Mouse (Mus musculus): Measurements from ENCODE around the gene Nsd1. TPM values are rescaled to one million over a fixed set of nuclear protein-coding genes. Genes with fewer than 3 reads are reported as not detected.

Gene Nsd1
- polyA plus RNA-seq, 1 experiment, result 9.5 TPM

GRCm38 (mm10) chr13:55329683-55330566 is 120.3 kb downstream of the Nsd1 start, which contains the start of gene Mxd3:
Gene Mxd3 (minus strand): TSS chr13:55329823.
- peak within 1 kb of the TSS; percentile 88 for H3K4me3 ChIP-seq (ENCODE audit: control insufficient read depth, low read depth, low read length)
- TF ChIP-seq CTCF (IDR thresholded peaks at IDR 0.05; ENCODE audit: control insufficient read depth, insufficient read depth, insufficient replicate concordance, low read depth, low read length) (no peak), POLR2A (IDR thresholded peaks at IDR 0.05; ENCODE audit: control insufficient read depth, low read depth, low read length) (no peak; the same call in 1 of the 2 replicates)
- H3K27ac ChIP-seq (ENCODE audit: control insufficient read depth, insufficient read depth, low read depth, low read length), result peak within 1 kb of the TSS; percentile 23
- no peaks in the 10 kb centered on the region for H3K27me3 ChIP-seq (ENCODE audit: control insufficient read depth, insufficient read depth, low read length)
- H3K36me3 ChIP-seq (ENCODE audit: control insufficient read depth, insufficient read depth, low read length), result no peaks in the 10 kb centered on the region
- H3K4me1 ChIP-seq (ENCODE audit: control insufficient read depth, insufficient read depth, low read length), result peaks cover 14% of the 10 kb centered on the region

DNA sequence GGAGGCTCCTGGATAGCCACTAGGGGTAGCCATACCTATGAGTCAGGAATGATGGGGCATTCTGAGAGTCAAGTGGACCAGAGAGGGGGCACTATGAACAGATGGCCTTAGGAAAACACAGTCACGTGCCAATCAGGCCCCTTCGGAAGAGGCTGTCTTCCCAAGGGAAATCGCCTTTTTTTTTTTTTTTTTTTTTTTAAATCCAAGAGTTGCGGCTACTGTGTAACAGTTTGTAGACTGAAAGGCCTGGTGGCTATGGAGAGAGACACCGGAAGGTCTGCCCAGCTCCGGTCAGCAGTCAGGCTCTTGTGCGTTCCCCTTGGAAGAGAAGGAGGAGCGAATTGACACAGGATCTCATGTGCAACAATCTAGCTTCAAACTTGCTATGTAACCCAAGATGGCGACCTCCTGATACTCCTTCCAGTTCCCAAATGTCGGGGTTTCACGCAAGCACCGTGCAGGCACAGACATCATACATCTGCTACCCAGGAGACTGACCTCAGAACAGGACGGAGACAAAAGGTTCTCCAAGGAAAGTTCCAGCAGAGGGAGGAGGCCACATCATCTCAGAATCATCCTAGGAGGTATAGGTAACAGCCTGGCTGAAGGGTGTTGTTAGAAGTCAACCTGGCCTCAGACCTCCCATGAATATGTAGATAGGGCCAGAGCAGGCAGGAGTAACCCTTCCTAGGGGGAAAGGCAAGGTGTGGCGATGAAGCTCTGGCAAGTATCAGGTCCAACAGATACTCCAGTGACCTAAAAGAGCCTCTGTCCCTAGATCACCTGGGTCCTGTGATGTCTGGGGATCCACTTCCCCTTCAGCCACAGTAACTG is 121.2 kb downstream of the Nsd1 start:
- no peaks in the 10 kb centered on the region for H3K36me3 ChIP-seq (ENCODE audit: control insufficient read depth, insufficient read depth, low read length)
- TF ChIP-seq POLR2A (IDR thresholded peaks at IDR 0.05; ENCODE audit: control insufficient read depth, low read depth, low read length), result no peak
- TF ChIP-seq CTCF (IDR thresholded peaks at IDR 0.05; ENCODE audit: control insufficient read depth, insufficient read depth, insufficient replicate concordance, low read depth, low read length), result no peak; the same call in 1 of the 2 replicates
- H3K4me1 ChIP-seq (ENCODE audit: control insufficient read depth, insufficient read depth, low read length), result peaks cover 14% of the 10 kb centered on the region
- no peaks in the 10 kb centered on the region for H3K27me3 ChIP-seq (ENCODE audit: control insufficient read depth, insufficient read depth, low read length)
- H3K4me3 ChIP-seq (ENCODE audit: control insufficient read depth, low read depth, low read length), result peak overlapping the region; percentile 88
- no peak overlapping the region; the same call in 1 of the 2 replicates for H3K27ac ChIP-seq (ENCODE audit: control insufficient read depth, insufficient read depth, low read depth, low read length)

DNA sequence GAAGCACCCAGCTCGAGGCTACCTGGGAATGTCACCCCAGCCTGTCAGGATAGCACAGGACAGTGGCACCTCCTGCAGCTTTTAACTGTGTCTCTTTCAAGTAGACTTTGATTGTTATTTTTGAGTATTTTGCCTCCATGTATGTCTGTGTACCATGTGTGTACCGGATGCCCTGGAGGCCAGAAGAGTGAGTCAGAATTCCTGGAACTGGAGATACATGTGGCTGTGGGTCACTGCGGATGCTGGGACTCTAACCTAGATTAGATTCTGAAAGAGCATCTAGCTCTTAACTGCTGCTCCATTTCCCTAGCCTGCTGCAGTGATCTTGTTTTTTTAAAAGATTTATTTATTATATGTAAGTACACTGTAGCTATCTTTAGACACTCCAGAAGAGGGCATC is 122.7 kb downstream of the Nsd1 start:
- TF ChIP-seq CTCF (IDR thresholded peaks at IDR 0.05; ENCODE audit: control insufficient read depth, insufficient read depth, insufficient replicate concordance, low read depth, low read length), result no peak
- TF ChIP-seq POLR2A (IDR thresholded peaks at IDR 0.05; ENCODE audit: control insufficient read depth, low read depth, low read length), result no peak
- Histone ChIP-seq H3K36me3 (ENCODE audit: control insufficient read depth, insufficient read depth, low read length) (no peaks in the 10 kb centered on the region), H3K27me3 (ENCODE audit: control insufficient read depth, insufficient read depth, low read length) (no peaks in the 10 kb centered on the region), H3K4me1 (ENCODE audit: control insufficient read depth, insufficient read depth, low read length) (peaks cover 14% of the 10 kb centered on the region), H3K4me3 (ENCODE audit: control insufficient read depth, low read depth, low read length) (no peak overlapping the region), H3K27ac (ENCODE audit: control insufficient read depth, insufficient read depth, low read depth, low read length) (no peak overlapping the region)

- no peak overlapping the region for H3K4me3 ChIP-seq (ENCODE audit: control insufficient read depth, low read depth, low read length)
- H3K4me1 ChIP-seq (ENCODE audit: control insufficient read depth, insufficient read depth, low read length), result peaks cover 2% of the 10 kb centered on the region
- H3K27ac ChIP-seq (ENCODE audit: control insufficient read depth, insufficient read depth, low read depth, low read length), result no peak overlapping the region
- no peaks in the 10 kb centered on the region for H3K27me3 ChIP-seq (ENCODE audit: control insufficient read depth, insufficient read depth, low read length)
- TF ChIP-seq CTCF (IDR thresholded peaks at IDR 0.05; ENCODE audit: control insufficient read depth, insufficient read depth, insufficient replicate concordance, low read depth, low read length), result no peak
- no peak for TF ChIP-seq POLR2A (IDR thresholded peaks at IDR 0.05; ENCODE audit: control insufficient read depth, low read depth, low read length)
- H3K36me3 ChIP-seq (ENCODE audit: control insufficient read depth, insufficient read depth, low read length), result no peaks in the 10 kb centered on the region
These were observed 126.1 kb downstream of the Nsd1 start for GRCm38 (mm10) chr13:55335701-55336100.

- Histone ChIP-seq H3K4me1 (ENCODE audit: control insufficient read depth, insufficient read depth, low read length) (no peaks in the 10 kb centered on the region), H3K27me3 (ENCODE audit: control insufficient read depth, insufficient read depth, low read length) (no peaks in the 10 kb centered on the region), H3K4me3 (ENCODE audit: control insufficient read depth, low read depth, low read length) (no peak overlapping the region), H3K36me3 (ENCODE audit: control insufficient read depth, insufficient read depth, low read length) (no peaks in the 10 kb centered on the region), H3K27ac (ENCODE audit: control insufficient read depth, insufficient read depth, low read depth, low read length) (no peak overlapping the region)
- TF ChIP-seq POLR2A (IDR thresholded peaks at IDR 0.05; ENCODE audit: control insufficient read depth, low read depth, low read length) (no peak), CTCF (IDR thresholded peaks at IDR 0.05; ENCODE audit: control insufficient read depth, insufficient read depth, insufficient replicate concordance, low read depth, low read length) (no peak)
These were observed 127.9 kb downstream of the Nsd1 start for GRCm38 (mm10) chr13:55337341-55337975.

- H3K27me3 ChIP-seq (ENCODE audit: control insufficient read depth, insufficient read depth, low read length), result no peaks in the 10 kb centered on the region
- no peak overlapping the region for H3K4me3 ChIP-seq (ENCODE audit: control insufficient read depth, low read depth, low read length)
- H3K36me3 ChIP-seq (ENCODE audit: control insufficient read depth, insufficient read depth, low read length), result no peaks in the 10 kb centered on the region
- H3K27ac ChIP-seq (ENCODE audit: control insufficient read depth, insufficient read depth, low read depth, low read length), result no peak overlapping the region
- TF ChIP-seq POLR2A (IDR thresholded peaks at IDR 0.05; ENCODE audit: control insufficient read depth, low read depth, low read length) (no peak), CTCF (IDR thresholded peaks at IDR 0.05; ENCODE audit: control insufficient read depth, insufficient read depth, insufficient replicate concordance, low read depth, low read length) (no peak)
- no peaks in the 10 kb centered on the region for H3K4me1 ChIP-seq (ENCODE audit: control insufficient read depth, insufficient read depth, low read length)
These were observed 128.8 kb downstream of the Nsd1 start for GRCm38 (mm10) chr13:55338131-55339054.
